Mouse (Mus musculus) urinary bladder, postnatal 10 days (tissue): Measurements from ENCODE around the gene Rplp2.
A peak's percentile ranks its signal among the peaks of the same experiment; 100 is the strongest.

ENCODE experiments used
- DNase-seq: peaks from one replicate; pipeline ENCODE4 v3.0.0; 2022; ENCODE audit warnings: low spot score

The Rplp2 gene

GRCm38 (mm10) chr7:141468164-141468521 lies 21.0 kb downstream of the Rplp2 start:
- DNase-seq: no peak

- DNase-seq: no peak
Measured at GRCm38 (mm10) chr7:141468522-141469211, 21.5 kb downstream of the Rplp2 start.

GRCm38 (mm10) chr7:141469352-141469751 lies 22.2 kb downstream of the Rplp2 start:
- no peak for DNase-seq

GRCm38 (mm10) chr7:141469901-141470636 lies 22.9 kb downstream of the Rplp2 start:
- no peak for DNase-seq

- DNase-seq: no peak
Measured at GRCm38 (mm10) chr7:141470637-141470944, 23.4 kb downstream of the Rplp2 start.

GRCm38 (mm10) chr7:141471236-141471635 lies 24.1 kb downstream of the Rplp2 start:
- DNase-seq: no peak

GRCm38 (mm10) chr7:141472226-141472625 lies 25.1 kb downstream of the Rplp2 start:
- DNase-seq: no peak

GRCm38 (mm10) chr7:141472763-141473162 lies 25.6 kb downstream of the Rplp2 start:
- DNase-seq: no peak

GRCm38 (mm10) chr7:141474160-141474559 lies 27.0 kb downstream of the Rplp2 start:
- no peak for DNase-seq

GRCm38 (mm10) chr7:141475011-141475804 lies 28.0 kb downstream of the Rplp2 start, which contains the start of the genes Polr2l and Tspan4:
Polr2l (minus strand) TSS chr7:141475132.
Tspan4 (plus strand) TSS chr7:141475240.
- DNase-seq: no peak

- DNase-seq: no peak
Measured at GRCm38 (mm10) chr7:141475805-141476158, 28.6 kb downstream of the Rplp2 start.

- peak; percentile 60 for DNase-seq
Measured at GRCm38 (mm10) chr7:141476226-141476980, 29.2 kb downstream of the Rplp2 start.

- no peak for DNase-seq
Measured at GRCm38 (mm10) chr7:141476981-141477370, 29.8 kb downstream of the Rplp2 start.

GRCm38 (mm10) chr7:141477578-141478269 lies 30.6 kb downstream of the Rplp2 start:
- no peak for DNase-seq

GRCm38 (mm10) chr7:141478270-141478748 lies 31.1 kb downstream of the Rplp2 start:
- DNase-seq: no peak

- DNase-seq: no peak
Measured at GRCm38 (mm10) chr7:141480842-141481497, 33.8 kb downstream of the Rplp2 start.

- no peak for DNase-seq
Measured at GRCm38 (mm10) chr7:141481498-141482401, 34.6 kb downstream of the Rplp2 start.

- DNase-seq: no peak
Measured at GRCm38 (mm10) chr7:141482531-141483024, 35.4 kb downstream of the Rplp2 start.

- DNase-seq: no peak
Measured at GRCm38 (mm10) chr7:141483114-141483653, 36.0 kb downstream of the Rplp2 start.
